Mouse (Mus musculus) T-helper 1 cell (primary cell): ENCODE measurements around the gene Taar3.

ENCODE experiments used
- in situ Hi-C: fragments of 300-600 bp; cut with MboI, MseI; formaldehyde crosslinking; loops from one replicate; pipeline ENCODE4 v1.15.1; 2025; ENCODE audit warnings: high pct_unique_total_duplicates

Gene Taar3

DNA sequence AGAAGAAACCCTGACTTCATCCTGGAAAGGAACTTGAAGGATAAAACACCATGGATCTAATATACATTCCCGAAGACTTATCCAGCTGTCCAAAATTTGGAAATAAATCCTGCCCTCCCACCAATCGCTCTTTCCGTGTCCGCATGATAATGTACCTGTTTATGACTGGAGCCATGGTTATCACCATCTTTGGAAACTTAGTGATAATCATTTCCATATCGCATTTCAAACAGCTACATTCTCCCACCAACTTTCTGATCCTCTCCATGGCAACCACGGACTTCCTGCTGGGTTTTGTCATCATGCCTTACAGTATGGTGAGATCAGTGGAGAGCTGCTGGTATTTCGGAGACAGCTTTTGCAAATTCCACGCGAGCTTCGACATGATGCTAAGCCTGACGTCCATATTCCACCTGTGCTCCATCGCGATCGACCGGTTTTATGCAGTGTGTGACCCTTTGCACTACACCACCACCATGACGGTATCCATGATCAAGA, at the start of gene Taar3:
Gene Taar3, plus strand, starts transcription at position 51 of the 498 bp plus-strand sequence.
- in situ Hi-C loops, result no loop called here

DNA sequence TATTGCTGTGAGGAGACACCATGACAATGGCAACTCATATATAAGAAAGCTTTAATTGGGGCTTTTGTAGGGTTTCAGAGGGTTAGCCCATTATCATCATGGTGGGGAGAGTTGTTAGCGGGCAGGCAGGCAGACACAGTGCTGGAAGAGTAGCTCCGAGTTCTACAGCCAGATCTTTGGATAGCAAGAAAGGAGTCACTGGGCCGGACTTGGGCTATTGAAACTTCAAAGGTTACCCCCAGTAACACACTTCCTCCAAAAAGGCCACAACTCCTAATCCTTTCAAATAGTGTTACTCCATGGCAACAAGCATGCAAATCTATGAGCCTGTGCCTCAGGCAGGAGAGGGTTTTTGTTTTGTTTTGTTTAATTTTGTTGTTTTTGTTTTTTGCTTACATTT, 48.2 kb upstream of the Taar3 start:
- in situ Hi-C loops, result no loop called here

DNA sequence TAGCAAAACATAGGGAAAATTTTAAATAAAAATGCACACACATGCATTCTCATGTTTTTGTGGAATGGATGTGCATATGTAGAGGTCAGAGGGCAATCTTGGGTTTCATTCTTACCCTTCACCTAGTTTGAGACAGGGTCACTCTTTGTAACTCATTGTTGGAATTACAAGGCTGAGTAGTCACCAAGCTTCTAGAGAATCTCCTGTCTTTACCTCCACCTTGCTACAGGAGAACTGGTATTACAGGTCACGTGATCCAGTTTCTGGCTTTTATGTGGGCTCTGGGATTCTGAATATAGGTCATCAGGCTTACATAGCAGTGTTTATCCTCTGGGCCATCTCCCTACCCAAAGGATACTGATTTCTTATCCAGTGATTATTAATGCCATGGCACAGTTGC, 43.7 kb upstream of the Taar3 start:
- in situ Hi-C loops, result no loop called here

DNA sequence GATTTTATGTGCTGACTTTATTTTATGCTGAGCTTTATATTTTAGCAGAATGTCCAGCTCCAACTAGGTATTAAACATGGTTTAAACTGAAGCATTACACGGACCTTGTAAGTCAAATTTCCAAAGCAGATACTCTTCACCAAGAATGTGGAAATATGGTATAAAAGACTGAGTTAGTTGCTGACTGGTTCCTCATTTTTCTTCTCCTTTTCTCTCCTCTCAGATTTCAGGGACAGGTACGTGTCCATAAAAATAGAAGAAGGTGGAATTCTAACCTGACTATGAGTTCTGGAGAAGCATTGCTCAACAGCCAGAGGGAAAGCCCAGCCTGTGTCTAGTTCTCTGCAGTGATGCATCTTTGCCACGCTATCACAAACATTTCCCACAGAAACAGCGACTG, 29.3 kb upstream of the Taar3 start, which contains the start of gene Taar1:
Gene Taar1, plus strand, starts transcription at position 301 of the 400 bp plus-strand sequence.
- in situ Hi-C loops, result no loop called here

DNA sequence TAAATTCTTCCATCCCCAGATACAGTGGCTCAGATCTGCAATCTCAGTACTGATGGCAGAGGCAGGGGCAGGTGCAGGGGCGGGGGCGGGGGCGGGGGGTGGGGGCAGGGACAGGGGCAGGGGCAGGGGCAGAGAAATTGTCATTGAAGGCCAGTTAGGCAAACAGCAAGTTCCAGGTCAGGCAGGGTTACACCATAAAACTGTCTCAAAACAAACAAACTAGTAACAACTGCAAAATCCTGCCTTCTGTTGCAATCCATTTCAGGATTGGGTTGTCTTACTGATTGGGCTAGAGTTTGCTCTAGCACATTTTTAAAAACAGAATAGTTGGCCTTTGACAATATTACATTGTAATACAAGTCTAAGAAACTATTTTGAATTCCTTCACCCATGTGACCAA, 26.9 kb upstream of the Taar3 start:
- in situ Hi-C loops, result no loop called here

DNA sequence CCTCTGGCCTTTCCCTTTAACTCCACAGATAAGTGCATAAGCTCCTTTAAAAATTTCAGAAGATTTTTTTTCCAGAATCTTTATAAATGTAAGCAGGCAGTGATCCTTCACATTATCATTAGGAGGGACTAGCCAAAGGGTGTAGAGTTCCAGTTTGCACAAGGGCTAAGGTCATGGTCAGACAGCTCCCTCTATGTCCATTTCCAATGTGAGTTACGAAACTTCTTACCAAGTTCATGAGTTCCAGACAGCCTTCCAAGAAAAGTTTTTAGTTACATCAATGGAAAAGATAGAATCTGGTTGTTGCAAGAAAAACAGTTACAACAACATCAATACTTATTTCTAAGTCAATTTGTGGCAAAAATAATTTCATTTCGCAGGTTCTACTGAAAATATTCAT, 25.4 kb upstream of the Taar3 start:
- in situ Hi-C loops, result no loop called here

DNA sequence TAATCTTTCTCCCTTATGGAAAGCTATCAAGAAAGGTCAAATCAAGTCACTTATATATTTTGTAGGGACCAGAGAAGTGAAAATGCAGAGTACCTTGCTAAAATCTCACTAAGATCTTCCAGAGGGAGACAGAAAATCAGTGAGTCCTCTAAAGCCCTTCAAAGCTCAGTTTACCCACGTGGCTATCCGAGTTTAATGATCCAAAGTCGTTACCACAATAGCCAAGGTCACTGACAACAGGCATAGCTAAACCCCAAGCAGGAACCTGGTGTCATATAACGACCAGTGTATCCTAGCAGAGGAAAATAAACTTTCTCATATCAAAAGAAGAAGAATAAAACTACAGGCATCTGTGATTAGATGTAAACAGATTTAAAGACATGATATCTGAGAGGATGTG, 11.7 kb upstream of the Taar3 start:
- in situ Hi-C loops, result no loop called here

DNA sequence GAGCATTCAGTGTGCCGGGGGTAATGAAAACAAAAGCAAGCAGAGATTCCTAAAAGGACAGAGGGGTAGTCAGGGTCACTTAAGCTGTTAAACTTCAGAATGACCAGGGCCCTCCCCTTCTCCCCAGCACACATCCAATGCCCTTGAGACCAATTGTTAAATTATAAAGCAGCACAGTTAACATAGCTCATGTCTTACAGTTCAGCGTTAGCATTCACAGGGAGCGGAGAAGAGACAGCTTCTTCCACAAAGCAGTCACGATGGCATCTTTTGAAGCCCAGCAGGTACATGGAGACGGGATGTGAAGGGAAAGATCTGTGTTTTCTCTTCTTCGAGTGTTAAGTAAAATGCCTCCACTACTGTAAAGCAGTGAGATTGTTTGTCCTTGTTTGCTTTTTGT, 11.0 kb upstream of the Taar3 start, which contains the start of gene Taar2:
Gene Taar2, plus strand, starts transcription at position 261 of the 400 bp plus-strand sequence.
- in situ Hi-C loops, result no loop called here

DNA sequence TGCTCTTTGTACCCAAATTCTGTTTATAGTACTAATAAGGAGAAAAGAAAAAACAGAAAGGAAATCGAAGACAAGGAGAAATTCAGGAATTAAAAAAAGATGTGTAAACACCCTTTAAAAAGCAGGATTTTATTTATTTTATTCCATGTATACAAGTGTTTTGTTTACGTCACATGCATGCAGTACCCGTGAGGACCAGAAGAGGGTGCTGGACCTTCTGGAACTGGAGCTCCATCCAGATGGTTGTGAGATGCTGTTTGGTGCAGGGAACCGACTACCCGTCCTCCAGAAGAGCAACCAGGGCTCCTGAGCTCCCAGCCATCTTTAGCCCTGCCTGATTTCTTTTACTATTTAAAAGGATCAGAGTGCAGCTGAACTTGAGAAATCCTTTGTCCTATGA, 6.9 kb upstream of the Taar3 start:
- in situ Hi-C loops, result no loop called here

DNA sequence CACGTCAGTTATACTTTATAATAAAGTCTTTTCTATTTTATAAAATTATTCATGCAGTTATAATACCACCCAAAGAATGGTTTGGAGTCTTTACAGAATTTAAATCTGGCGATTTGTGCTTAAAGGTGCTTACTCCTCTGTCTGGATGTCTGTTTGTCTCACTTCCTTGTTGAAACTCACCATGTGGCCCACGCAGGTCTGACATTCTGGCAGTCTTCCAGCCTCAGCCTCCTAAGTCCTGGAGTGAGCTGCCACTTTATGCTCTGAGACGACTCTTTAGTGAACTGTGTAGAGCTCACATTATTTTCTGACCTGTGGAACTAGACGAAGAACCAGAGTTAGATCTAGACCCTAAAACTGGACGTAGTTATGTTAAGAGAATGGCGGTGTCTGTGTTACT, 1.3 kb upstream of the Taar3 start:
- in situ Hi-C loops, result no loop called here

DNA sequence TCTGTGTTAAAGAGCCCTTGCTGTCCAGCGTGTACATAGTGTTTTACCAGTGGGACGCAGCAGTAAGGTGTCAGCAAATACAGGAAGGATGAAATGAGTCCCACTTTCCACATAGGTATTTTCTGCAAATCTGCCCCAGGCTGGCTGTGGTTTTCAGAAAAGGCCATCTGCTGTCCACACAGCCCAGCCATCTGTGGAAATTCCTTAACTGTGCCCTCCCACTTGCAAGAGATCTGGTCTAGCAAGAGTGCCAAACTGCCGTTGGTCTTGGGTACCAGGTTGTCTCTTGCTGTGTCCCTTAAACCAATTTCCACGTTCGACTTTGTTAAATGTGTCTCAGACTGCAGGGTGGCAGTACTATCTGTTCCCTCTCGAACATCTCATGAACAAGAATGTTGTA, 2.4 kb downstream of the Taar3 start:
- in situ Hi-C loops, result no loop called here

DNA sequence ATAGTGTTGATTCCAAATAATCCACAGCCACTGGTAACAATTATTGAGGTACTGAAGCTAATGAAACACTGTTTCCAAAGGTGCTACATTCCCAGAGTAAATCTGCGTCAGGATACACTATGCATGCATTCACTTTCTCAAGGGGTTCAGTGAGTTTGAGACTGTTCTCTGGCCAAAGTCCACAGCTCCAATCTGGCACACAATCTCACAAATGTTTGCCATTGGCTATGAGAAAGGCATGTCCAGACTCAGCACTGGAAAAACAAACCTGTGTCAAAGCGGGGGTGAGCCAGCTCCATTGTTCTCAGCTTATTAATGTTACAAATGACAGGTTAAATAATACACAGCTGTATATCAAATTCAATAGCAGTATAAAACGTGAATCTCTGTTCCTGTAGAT, 9.7 kb downstream of the Taar3 start:
- in situ Hi-C loops, result no loop called here

DNA sequence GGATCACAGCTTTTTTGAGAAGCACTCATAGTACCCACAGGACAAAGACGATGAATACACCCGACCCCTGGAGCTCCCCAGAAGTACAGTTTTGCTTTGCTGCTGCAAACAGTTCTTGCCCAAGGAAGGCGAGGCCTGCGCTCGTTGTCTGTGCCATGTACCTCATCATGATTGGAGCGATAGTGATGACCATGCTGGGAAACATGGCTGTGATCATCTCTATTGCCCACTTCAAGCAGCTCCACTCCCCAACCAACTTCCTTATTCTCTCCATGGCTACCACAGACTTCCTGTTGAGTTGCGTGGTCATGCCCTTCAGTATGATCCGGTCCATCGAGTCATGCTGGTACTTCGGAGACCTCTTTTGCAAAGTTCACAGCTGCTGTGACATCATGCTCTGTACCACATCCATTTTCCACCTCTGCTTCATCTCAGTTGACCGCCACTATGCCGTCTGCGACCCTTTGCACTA, 11.1 kb downstream of the Taar3 start, which contains the start of gene Taar4:
Gene Taar4, plus strand, starts transcription at position 51 of the 472 bp plus-strand sequence.
- in situ Hi-C loops, result no loop called here

DNA sequence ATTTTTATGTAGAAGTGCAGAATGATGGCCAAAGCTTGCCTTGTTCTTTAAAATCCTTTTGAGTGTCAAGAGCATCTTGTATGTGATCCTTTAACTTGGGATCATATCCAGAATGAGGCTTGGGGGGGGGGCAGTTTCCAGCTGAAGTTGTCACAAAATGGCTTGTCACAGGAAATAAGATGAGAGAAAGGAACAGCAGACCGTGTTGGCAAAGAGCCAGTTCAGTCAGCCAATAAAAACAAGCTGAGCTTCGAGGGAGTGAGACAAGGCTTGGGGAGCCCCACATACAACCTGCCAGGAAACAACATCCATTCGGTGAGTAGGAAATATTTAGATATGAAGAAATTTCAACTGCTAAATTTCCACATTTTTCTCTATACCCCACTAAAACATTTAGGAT, 14.1 kb downstream of the Taar3 start:
- in situ Hi-C loops, result no loop called here

DNA sequence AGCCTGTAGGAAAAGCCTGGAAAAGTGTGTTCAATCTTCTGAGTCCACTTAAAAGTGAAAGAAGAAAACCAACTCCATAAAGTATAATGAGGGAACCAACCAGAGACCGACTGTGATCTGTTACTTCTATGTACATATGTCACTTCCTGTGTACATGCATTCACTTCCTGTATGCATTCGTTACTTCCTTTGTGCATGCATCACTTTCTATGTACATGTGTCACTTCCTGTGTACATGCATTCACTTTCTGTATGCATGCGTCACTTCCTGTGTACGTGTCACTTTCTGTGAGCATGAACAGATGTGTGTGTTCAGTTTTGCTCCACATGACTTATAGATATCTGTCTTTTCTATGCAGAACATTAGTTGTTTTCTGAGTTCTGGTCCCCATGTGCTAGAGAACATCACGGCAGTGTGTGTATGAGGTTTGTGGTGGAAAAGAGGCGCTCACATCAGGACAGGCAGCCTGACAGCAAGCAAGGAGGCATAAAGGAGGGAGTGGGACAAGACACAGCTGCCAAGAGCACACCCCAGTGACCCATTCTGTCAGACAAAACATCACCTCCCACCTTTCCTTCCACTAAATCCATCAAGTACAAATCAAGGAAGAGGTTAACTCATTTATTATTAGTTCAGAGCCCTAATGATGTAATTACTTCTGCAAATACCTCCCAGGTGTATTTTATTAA, 15.7 kb downstream of the Taar3 start:
- in situ Hi-C loops, result no loop called here

DNA sequence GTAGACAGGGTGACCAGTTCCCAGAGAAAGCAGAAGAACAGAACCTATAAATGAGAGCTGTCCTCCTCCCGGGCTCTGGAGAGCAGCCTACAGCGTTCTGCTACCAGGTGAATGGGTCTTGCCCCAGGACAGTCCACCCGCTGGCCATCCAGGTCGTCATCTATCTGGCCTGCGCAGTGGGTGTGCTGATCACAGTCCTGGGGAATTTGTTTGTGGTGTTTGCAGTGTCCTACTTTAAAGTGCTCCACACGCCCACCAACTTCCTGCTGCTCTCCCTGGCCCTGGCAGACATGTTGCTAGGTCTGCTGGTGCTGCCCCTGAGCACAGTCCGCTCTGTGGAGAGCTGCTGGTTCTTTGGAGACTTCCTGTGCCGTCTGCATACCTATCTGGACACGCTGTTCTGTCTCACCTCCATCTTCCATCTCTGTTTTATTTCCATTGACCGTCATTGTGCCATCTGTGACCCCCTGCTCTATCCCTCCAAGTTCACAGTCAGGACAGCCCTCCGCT, 21.4 kb downstream of the Taar3 start, which contains the start of gene Taar5:
Gene Taar5, plus strand, starts transcription at position 51 of the 510 bp plus-strand sequence.
- in situ Hi-C loops, result no loop called here

DNA sequence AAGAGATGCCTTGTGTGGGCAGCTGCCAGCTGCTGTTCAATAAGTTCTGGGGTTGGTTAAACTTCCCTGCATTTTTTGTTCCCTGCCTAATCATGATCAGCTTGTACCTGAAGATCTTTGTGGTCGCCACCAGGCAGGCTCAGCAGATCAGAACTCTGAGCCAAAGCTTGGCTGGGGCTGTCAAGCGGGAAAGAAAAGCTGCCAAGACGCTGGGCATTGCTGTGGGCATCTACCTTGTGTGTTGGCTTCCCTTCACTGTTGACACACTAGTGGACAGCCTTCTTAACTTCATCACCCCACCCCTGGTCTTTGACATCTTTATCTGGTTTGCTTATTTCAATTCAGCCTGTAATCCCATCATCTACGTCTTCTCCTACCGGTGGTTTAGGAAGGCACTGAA, 21.9 kb downstream of the Taar3 start:
- in situ Hi-C loops, result no loop called here

DNA sequence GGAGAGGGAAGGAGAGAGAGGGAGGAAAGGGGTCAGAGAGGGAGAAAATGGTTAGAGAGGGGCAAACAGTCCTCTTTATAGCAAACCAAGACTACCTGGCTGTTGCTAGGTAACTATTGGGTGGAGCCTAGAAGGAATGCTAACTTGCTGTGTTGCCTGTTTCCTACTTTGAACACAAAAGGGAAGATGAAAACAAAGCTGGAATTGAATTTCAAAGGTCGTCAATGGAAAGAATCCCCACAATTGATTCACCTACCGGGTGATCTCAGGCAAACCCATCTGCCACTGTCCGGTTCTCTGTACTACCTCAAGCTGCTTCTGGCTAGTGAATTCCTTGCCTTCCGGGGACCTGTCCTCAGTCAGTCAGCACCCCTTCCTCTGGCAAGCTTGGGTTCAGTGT, 28.6 kb downstream of the Taar3 start:
- in situ Hi-C loops, result no loop called here

DNA sequence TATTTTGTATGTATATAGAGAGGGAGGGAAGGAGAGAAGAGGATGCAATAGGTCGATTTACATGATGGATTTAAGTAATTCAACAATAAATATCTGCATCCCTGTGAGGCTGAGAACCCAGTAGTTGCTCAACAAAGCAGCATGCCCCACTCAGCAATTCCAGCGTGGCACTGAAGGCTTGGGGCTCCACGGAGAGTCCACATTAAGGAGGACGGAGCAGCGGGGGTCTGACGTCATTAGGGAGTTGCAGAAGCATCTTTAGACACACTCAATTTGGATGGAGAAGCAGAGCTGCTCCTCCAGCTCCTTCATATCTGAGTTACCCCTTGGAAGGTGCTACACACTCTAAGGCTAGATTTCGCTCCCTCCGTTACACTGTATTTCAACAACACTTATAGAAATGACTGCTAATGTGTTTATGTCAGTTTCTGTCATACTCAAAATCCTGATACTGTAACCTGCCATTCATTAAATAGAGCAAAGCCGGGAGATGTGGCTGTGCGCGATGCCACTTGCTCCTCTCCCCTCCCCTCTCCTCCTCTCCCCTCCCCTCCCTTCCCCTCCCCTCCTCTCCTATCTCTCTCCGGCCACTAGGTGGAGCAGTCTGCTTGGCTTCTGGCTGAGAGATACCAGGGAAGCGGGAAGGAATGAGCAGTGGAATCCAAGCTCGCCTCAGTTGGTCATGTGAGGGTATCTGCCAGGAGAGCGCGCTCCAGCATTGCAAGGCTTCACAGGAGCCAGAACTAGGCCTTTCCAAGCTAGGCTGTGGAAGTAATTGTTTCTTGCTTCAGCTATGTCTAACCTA, 29.7 kb downstream of the Taar3 start:
- in situ Hi-C loops, result no loop called here

DNA sequence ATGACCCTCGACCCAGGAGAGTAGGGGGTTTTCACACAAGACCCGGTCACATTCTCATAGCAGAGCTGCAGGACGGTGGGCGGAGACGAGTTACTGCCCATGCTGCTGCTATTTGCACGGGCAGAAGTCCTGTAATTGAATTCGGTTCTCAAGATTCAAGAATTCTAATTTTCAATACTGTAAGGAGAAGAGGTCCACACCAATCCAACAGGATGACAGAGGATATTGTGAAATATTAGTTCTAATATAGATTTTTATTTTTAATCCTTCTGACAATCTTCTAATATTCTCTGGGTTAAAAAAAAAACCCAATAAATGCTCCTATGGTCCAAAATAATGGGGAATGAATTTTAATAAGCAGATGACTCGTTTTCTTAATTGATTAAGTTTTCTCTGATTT, 36.2 kb downstream of the Taar3 start, which contains the start of gene Taar6:
Gene Taar6, minus strand, starts transcription at position 101 of the 400 bp plus-strand sequence.
- in situ Hi-C loops, result no loop called here

DNA sequence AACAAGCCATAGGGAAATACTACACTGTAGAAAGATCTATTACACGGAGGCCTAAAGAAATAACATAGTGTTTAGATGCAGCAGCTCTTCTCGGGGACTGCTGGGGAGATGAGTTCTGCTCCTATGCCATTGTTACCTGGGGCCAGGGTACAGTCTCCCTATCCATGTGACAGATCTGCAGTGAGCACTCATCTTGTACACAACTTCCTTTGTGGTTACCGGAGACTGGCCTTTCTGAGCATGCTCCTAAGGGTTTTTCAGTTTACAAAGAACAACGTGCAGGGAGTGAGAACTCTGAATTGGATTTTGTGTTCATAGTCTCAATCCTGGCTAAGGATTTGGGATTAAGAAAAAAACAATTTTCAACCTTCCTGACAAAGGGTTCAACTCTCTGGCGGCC, 37.1 kb downstream of the Taar3 start:
- in situ Hi-C loops, result no loop called here

DNA sequence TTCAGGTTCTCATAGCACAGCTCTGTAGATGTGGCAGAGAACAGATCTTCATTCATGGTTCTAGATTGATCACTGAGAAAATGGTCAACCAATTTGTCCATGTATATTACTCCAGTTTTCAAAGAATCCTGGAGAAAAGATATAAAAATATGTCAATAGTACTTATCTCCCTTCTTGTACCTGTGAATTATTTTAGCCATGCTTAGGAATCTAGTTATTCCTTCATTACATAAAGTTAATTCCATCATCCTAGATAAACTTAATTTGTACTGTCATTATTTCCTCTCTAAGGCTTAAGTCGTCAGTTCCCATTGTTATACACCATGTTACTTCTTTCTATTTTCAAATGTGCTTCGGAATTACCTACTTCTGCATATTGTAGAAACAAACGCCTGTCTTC, 44.0 kb downstream of the Taar3 start, which contains the start of gene Taar7a:
Gene Taar7a, minus strand, starts transcription at position 101 of the 400 bp plus-strand sequence.
- in situ Hi-C loops, result no loop called here
